Mouse (Mus musculus): ENCODE results near the gene Mylk2.

DNA sequence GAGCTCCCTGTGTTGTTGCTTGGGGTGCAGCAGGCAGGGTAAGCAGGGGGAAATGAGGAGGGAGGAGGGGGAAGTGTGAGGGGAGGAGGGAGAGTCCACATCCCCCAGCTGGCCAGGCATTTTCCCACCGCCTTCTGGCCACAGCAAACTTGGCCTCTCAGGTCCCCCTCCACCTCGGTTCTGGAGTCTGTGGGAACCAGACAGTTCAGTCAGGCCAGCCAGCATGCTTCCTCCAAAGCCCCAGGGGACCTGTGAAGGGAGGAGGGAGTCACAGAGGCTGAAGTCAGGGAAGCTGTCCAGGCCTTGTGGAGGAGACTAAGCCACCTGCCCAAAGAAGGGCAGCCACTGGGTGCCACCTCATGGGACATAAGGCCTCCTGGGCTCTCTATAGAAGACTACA, 19.1 kb downstream of the Mylk2 start:
- TF ChIP-seq POLR2A (IDR thresholded peaks at IDR 0.05; ENCODE audit: low read depth, low read length) = no peak
- no peak for TF ChIP-seq CTCF (IDR thresholded peaks at IDR 0.05; ENCODE audit: borderline replicate concordance, insufficient read depth, low read length)
